Mouse (Mus musculus): ENCODE data around the gene Podxl. TPM values are rescaled to one million over a fixed set of nuclear protein-coding genes. Genes with fewer than 3 reads are reported as not detected.

Gene Podxl
- polyA plus RNA-seq, 1 experiment from 2014 or later: 41.0 TPM

- Histone ChIP-seq H3K27me3 (ENCODE audit: control insufficient read depth, insufficient read depth, low read length) (no peaks in the 10 kb centered on the region), H3K9me3 (ENCODE audit: control insufficient read depth, low read length) (no peaks in the 10 kb centered on the region), H3K27ac (ENCODE audit: low read depth, low read length) (no peak overlapping the region), H3K4me3 (ENCODE audit: low read length) (no peak overlapping the region), H3K36me3 (ENCODE audit: control insufficient read depth, insufficient read depth, low read length) (peaks cover 18% of the 10 kb centered on the region; the same call in 1 of the 2 replicates), H3K9ac (ENCODE audit: low read depth, low read length) (no peak overlapping the region), H3K4me2 (replicated peaks; ENCODE audit: low read depth, low read length) (no peak overlapping the region), H3K4me1 (ENCODE audit: control insufficient read depth, insufficient read depth, low read length) (no peaks in the 10 kb centered on the region)
- WGBS: 85% methylated on average over 2 of the region's 2 CpGs
- ATAC-seq (ENCODE audit: low FRiP score, low TSS enrichment): no peak
Measured at GRCm38 (mm10) chr6:31502614-31503013, 61.2 kb downstream of the Podxl start.

GRCm38 (mm10) chr6:31500691-31501090 lies 63.1 kb downstream of the Podxl start:
- ATAC-seq (ENCODE audit: low FRiP score, low TSS enrichment): no peak
- H3K27me3 ChIP-seq (ENCODE audit: control insufficient read depth, insufficient read depth, low read length): no peaks in the 10 kb centered on the region
- H3K9me3 ChIP-seq (ENCODE audit: control insufficient read depth, low read length): no peaks in the 10 kb centered on the region
- no peak overlapping the region for H3K4me3 ChIP-seq (ENCODE audit: low read length)
- no peaks in the 10 kb centered on the region for H3K4me1 ChIP-seq (ENCODE audit: control insufficient read depth, insufficient read depth, low read length)
- H3K9ac ChIP-seq (ENCODE audit: low read depth, low read length): no peak overlapping the region
- H3K27ac ChIP-seq (ENCODE audit: low read depth, low read length): no peak overlapping the region
- H3K36me3 ChIP-seq (ENCODE audit: control insufficient read depth, insufficient read depth, low read length): peaks cover 28% of the 10 kb centered on the region
- H3K4me2 ChIP-seq (replicated peaks; ENCODE audit: low read depth, low read length): no peak overlapping the region

- Histone ChIP-seq H3K27me3 (ENCODE audit: control insufficient read depth, insufficient read depth, low read length) (no peaks in the 10 kb centered on the region), H3K27ac (ENCODE audit: low read depth, low read length) (no peak overlapping the region), H3K9me3 (ENCODE audit: control insufficient read depth, low read length) (no peaks in the 10 kb centered on the region), H3K4me2 (replicated peaks; ENCODE audit: low read depth, low read length) (no peak overlapping the region), H3K36me3 (ENCODE audit: control insufficient read depth, insufficient read depth, low read length) (peaks cover 28% of the 10 kb centered on the region), H3K4me1 (ENCODE audit: control insufficient read depth, insufficient read depth, low read length) (no peaks in the 10 kb centered on the region), H3K4me3 (ENCODE audit: low read length) (no peak overlapping the region), H3K9ac (ENCODE audit: low read depth, low read length) (no peak overlapping the region)
- WGBS: 77% methylated on average over 2 of the region's 2 CpGs
- no peak for ATAC-seq (ENCODE audit: low FRiP score, low TSS enrichment)
Measured at GRCm38 (mm10) chr6:31500260-31500659, 63.5 kb downstream of the Podxl start.

- no peak overlapping the region for H3K4me3 ChIP-seq (ENCODE audit: low read length)
- no peaks in the 10 kb centered on the region for H3K4me1 ChIP-seq (ENCODE audit: control insufficient read depth, insufficient read depth, low read length)
- no peak for ATAC-seq (ENCODE audit: low FRiP score, low TSS enrichment)
- H3K9me3 ChIP-seq (ENCODE audit: control insufficient read depth, low read length): no peaks in the 10 kb centered on the region
- no peak overlapping the region for H3K27ac ChIP-seq (ENCODE audit: low read depth, low read length)
- 82% methylated on average over 10 of the region's 10 CpGs for WGBS
- no peak overlapping the region for H3K9ac ChIP-seq (ENCODE audit: low read depth, low read length)
- H3K36me3 ChIP-seq (ENCODE audit: control insufficient read depth, insufficient read depth, low read length): peaks cover 28% of the 10 kb centered on the region
- no peak overlapping the region for H3K4me2 ChIP-seq (replicated peaks; ENCODE audit: low read depth, low read length)
- H3K27me3 ChIP-seq (ENCODE audit: control insufficient read depth, insufficient read depth, low read length): no peaks in the 10 kb centered on the region
Measured at GRCm38 (mm10) chr6:31499836-31500235, 63.9 kb downstream of the Podxl start.

- H3K27me3 ChIP-seq (ENCODE audit: control insufficient read depth, insufficient read depth, low read length): no peaks in the 10 kb centered on the region
- no peaks in the 10 kb centered on the region for H3K9me3 ChIP-seq (ENCODE audit: control insufficient read depth, low read length)
- no peak for ATAC-seq (ENCODE audit: low FRiP score, low TSS enrichment)
- H3K4me2 ChIP-seq (replicated peaks; ENCODE audit: low read depth, low read length): no peak overlapping the region
- peaks cover 23% of the 10 kb centered on the region for H3K36me3 ChIP-seq (ENCODE audit: control insufficient read depth, insufficient read depth, low read length)
- H3K4me1 ChIP-seq (ENCODE audit: control insufficient read depth, insufficient read depth, low read length): no peaks in the 10 kb centered on the region
- 92% methylated on average over 2 of the region's 2 CpGs for WGBS
- H3K4me3 ChIP-seq (ENCODE audit: low read length): no peak overlapping the region
- H3K9ac ChIP-seq (ENCODE audit: low read depth, low read length): no peak overlapping the region
- no peak overlapping the region for H3K27ac ChIP-seq (ENCODE audit: low read depth, low read length)
Measured at GRCm38 (mm10) chr6:31496227-31496626, 67.6 kb downstream of the Podxl start.

GRCm38 (mm10) chr6:31495122-31495731 lies 68.6 kb downstream of the Podxl start:
- H3K27me3 ChIP-seq (ENCODE audit: control insufficient read depth, insufficient read depth, low read length): no peaks in the 10 kb centered on the region
- no peak for ATAC-seq (ENCODE audit: low FRiP score, low TSS enrichment)

GRCm38 (mm10) chr6:31489950-31490349 lies 73.8 kb downstream of the Podxl start:
- Histone ChIP-seq H3K4me3 (ENCODE audit: low read length) (no peak overlapping the region), H3K36me3 (ENCODE audit: control insufficient read depth, insufficient read depth, low read length) (peaks cover 32% of the 10 kb centered on the region), H3K9ac (ENCODE audit: low read depth, low read length) (no peak overlapping the region), H3K9me3 (ENCODE audit: control insufficient read depth, low read length) (no peaks in the 10 kb centered on the region), H3K27me3 (ENCODE audit: control insufficient read depth, insufficient read depth, low read length) (no peaks in the 10 kb centered on the region), H3K4me2 (replicated peaks; ENCODE audit: low read depth, low read length) (no peak overlapping the region), H3K4me1 (ENCODE audit: control insufficient read depth, insufficient read depth, low read length) (no peaks in the 10 kb centered on the region), H3K27ac (ENCODE audit: low read depth, low read length) (no peak overlapping the region)
- ATAC-seq (ENCODE audit: low FRiP score, low TSS enrichment): no peak
- 95% methylated on average over 7 of the region's 7 CpGs for WGBS

More at GRCm38 (mm10) chr6:31495122-31495731, 68.6 kb downstream of the Podxl start:
- no peaks in the 10 kb centered on the region for H3K9me3 ChIP-seq (ENCODE audit: control insufficient read depth, low read length)
- peaks cover 27% of the 10 kb centered on the region for H3K36me3 ChIP-seq (ENCODE audit: control insufficient read depth, insufficient read depth, low read length)
- H3K9ac ChIP-seq (ENCODE audit: low read depth, low read length): no peak overlapping the region
- H3K4me1 ChIP-seq (ENCODE audit: control insufficient read depth, insufficient read depth, low read length): no peaks in the 10 kb centered on the region
- H3K4me2 ChIP-seq (replicated peaks; ENCODE audit: low read depth, low read length): no peak overlapping the region
- 84% methylated on average over 2 of the region's 2 CpGs for WGBS
- H3K4me3 ChIP-seq (ENCODE audit: low read length): no peak overlapping the region
- no peak overlapping the region for H3K27ac ChIP-seq (ENCODE audit: low read depth, low read length)

GRCm38 (mm10) chr6:31486601-31487000 lies 77.2 kb downstream of the Podxl start:
- WGBS: 93% methylated on average over 2 of the region's 2 CpGs
- no peak for ATAC-seq (ENCODE audit: low FRiP score, low TSS enrichment)
- no peak overlapping the region for H3K4me2 ChIP-seq (replicated peaks; ENCODE audit: low read depth, low read length)

GRCm38 (mm10) chr6:31480008-31480407 lies 83.8 kb downstream of the Podxl start:
- no peak for ATAC-seq (ENCODE audit: low FRiP score, low TSS enrichment)
- Histone ChIP-seq H3K4me2 (replicated peaks; ENCODE audit: low read depth, low read length) (no peak overlapping the region), H3K9me3 (ENCODE audit: control insufficient read depth, low read length) (no peaks in the 10 kb centered on the region), H3K4me1 (ENCODE audit: control insufficient read depth, insufficient read depth, low read length) (no peaks in the 10 kb centered on the region), H3K9ac (ENCODE audit: low read depth, low read length) (no peak overlapping the region), H3K4me3 (ENCODE audit: low read length) (no peak overlapping the region), H3K36me3 (ENCODE audit: control insufficient read depth, insufficient read depth, low read length) (peaks cover 20% of the 10 kb centered on the region; the same call in 1 of the 2 replicates), H3K27ac (ENCODE audit: low read depth, low read length) (no peak overlapping the region), H3K27me3 (ENCODE audit: control insufficient read depth, insufficient read depth, low read length) (no peaks in the 10 kb centered on the region)
- 85% methylated on average over 4 of the region's 4 CpGs for WGBS

More at GRCm38 (mm10) chr6:31486601-31487000, 77.2 kb downstream of the Podxl start:
- Histone ChIP-seq H3K9me3 (ENCODE audit: control insufficient read depth, low read length) (no peaks in the 10 kb centered on the region), H3K4me3 (ENCODE audit: low read length) (no peak overlapping the region), H3K9ac (ENCODE audit: low read depth, low read length) (no peak overlapping the region), H3K36me3 (ENCODE audit: control insufficient read depth, insufficient read depth, low read length) (peaks cover 27% of the 10 kb centered on the region), H3K27ac (ENCODE audit: low read depth, low read length) (no peak overlapping the region), H3K27me3 (ENCODE audit: control insufficient read depth, insufficient read depth, low read length) (no peaks in the 10 kb centered on the region), H3K4me1 (ENCODE audit: control insufficient read depth, insufficient read depth, low read length) (no peaks in the 10 kb centered on the region)
